Mouse (Mus musculus) kidney, adult 2 months (tissue): ENCODE measurements around the gene Rnf103.

Experiments
- CTCF ChIP-seq: fragments of 200-500 bp; conservative IDR thresholded peaks from 2 replicates; pipeline ENCODE4 v1.5.1; 2011; ENCODE audit warnings: low read depth, mild to moderate bottlenecking, control low read depth, low read length, moderate library complexity, mixed read lengths; ENCODE audit not compliant: insufficient read depth, insufficient read length
- POLR2A ChIP-seq: fragments of 200-500 bp; IDR thresholded peaks from one replicate; pipeline ENCODE4 v1.6.1; 2011; ENCODE audit warnings: low read depth, low read length, control low read depth

GRCm38 (mm10) chr6:71493675-71494340 is at the start of gene Rnf103:
- 0 out of 2 replicates have a peak, but pooled peaks have one; percentile 19 for TF ChIP-seq CTCF
- TF ChIP-seq POLR2A = peak; percentile 89
